Mouse (Mus musculus) brain, adult 2 months (tissue): ENCODE data around the gene Blnk.

ENCODE experiments used
- DNase-seq: peaks from one replicate; pipeline ENCODE4 v3.0.0; 2011; ENCODE audit warnings: low read depth, low spot score

Blnk gene

GRCm38 (mm10) chr19:40994057-40994585, at the start of gene Blnk:
Gene Blnk, minus strand, starts transcription at chr19:40994535.
- peak; percentile 79 for DNase-seq

GRCm38 (mm10) chr19:41039110-41039509, 44.8 kb upstream of the Blnk start:
- DNase-seq = no peak

GRCm38 (mm10) chr19:41035809-41036551, 41.6 kb upstream of the Blnk start:
- peak; percentile 72 for DNase-seq

GRCm38 (mm10) chr19:41031869-41032268, 37.5 kb upstream of the Blnk start:
- no peak for DNase-seq

- DNase-seq = no peak
Measured at GRCm38 (mm10) chr19:41031009-41031408, 36.7 kb upstream of the Blnk start.

GRCm38 (mm10) chr19:41030161-41030560, 35.8 kb upstream of the Blnk start:
- DNase-seq = no peak

- no peak for DNase-seq
Measured at GRCm38 (mm10) chr19:41029219-41029618, 34.9 kb upstream of the Blnk start, which contains the start of gene Dntt. Gene Dntt, plus strand, starts transcription at chr19:41029275.

GRCm38 (mm10) chr19:41027601-41028000, 33.3 kb upstream of the Blnk start:
- DNase-seq = no peak

GRCm38 (mm10) chr19:41027024-41027423, 32.7 kb upstream of the Blnk start:
- DNase-seq = no peak

GRCm38 (mm10) chr19:41026551-41026950, 32.2 kb upstream of the Blnk start:
- DNase-seq = no peak

GRCm38 (mm10) chr19:41022244-41022643, 27.9 kb upstream of the Blnk start:
- peak; percentile 67 for DNase-seq

- DNase-seq = no peak
Measured at GRCm38 (mm10) chr19:41020537-41020936, 26.2 kb upstream of the Blnk start.

GRCm38 (mm10) chr19:41019164-41019675, 24.9 kb upstream of the Blnk start:
- DNase-seq = no peak

- DNase-seq = peak; percentile 86
Measured at GRCm38 (mm10) chr19:41015951-41016716, 21.8 kb upstream of the Blnk start.

GRCm38 (mm10) chr19:41014003-41014402, 19.7 kb upstream of the Blnk start:
- DNase-seq = peak; percentile 61

GRCm38 (mm10) chr19:41013591-41013990, 19.3 kb upstream of the Blnk start:
- no peak for DNase-seq

- no peak for DNase-seq
Measured at GRCm38 (mm10) chr19:41011676-41012075, 17.3 kb upstream of the Blnk start.

- no peak for DNase-seq
Measured at GRCm38 (mm10) chr19:41008674-41009395, 14.5 kb upstream of the Blnk start.

GRCm38 (mm10) chr19:41007733-41008132, 13.4 kb upstream of the Blnk start:
- DNase-seq = no peak

GRCm38 (mm10) chr19:41007326-41007725, 13.0 kb upstream of the Blnk start:
- peak; percentile 37 for DNase-seq

- no peak for DNase-seq
Measured at GRCm38 (mm10) chr19:41006621-41007020, 12.3 kb upstream of the Blnk start.
